Comparison of ENCODE assay signal across 20 mouse cellular contexts in the genomic region with DNA sequence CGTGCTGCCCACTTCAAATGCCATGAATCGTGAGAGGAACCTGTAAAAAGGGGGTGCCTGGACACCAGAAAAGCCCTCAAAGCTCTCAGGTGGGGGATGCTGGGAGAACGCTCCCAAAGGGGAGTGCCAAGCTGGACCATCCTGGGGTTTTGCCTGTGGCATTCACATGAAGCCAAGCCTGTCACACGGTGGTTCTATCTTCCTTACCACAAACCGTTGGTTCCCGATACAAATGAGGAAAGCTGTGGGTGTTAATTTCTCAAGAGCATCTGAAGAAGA. TPM values are rescaled to one million over a fixed set of nuclear protein-coding genes. Genes with fewer than 3 reads are reported as not detected.
DNase-seq lines count a peak whose midpoint lies in the region; TF ChIP-seq lines count a peak whose summit lies in the region.
"Had no signal": no experiment of that assay in that cellular context is flagged by ENCODE, and none has a peak within 500 bp of the region (broad histone marks: within the 10 kb centered on the region; RNA-seq: fewer than 3 reads in every experiment).

No protein-coding gene starts in this region.

- DNase-seq in layer of hippocampus, adult 2 months (ENCODE audit: low spot score in 2 of 2), result no peak
- DNase-seq in layer of hippocampus, adult 11-12 months (ENCODE audit: low spot score), result no peak
- DNase-seq in layer of hippocampus, postnatal 36 days, result peak; percentile 42 to 44
- DNase-seq in layer of hippocampus, adult 9-11 months, result no peak
- DNase-seq: adrenal gland, adult 2 months; adrenal gland, postnatal 10 days; adrenal gland, postnatal 25 days; cerebellum, adult 11 months; cerebellum, adult 18-20 months; cerebellum, adult 8-10 months; cerebellum, adult 9-11 months; cerebellum, postnatal 36 days; embryo, embryonic 11 days had no signal

- TF ChIP-seq CTCF in layer of hippocampus, adult 2 months (conservative IDR thresholded peaks at IDR 0.05), result no peak

- H3K4me3 ChIP-seq in layer of hippocampus, adult 2 months, result no peak overlapping the region
- H3K4me3 ChIP-seq: embryonic facial prominence, embryonic 13.5 days; embryonic facial prominence, embryonic 15.5 days; erythroblast, embryonic 14.5 days; forebrain, embryonic 10.5 days; forebrain, embryonic 12.5 days had no signal

- H3K27ac ChIP-seq in layer of hippocampus, adult 2 months, result peak overlapping the region; percentile 92
- H3K27ac ChIP-seq: embryonic facial prominence, embryonic 13.5 days; embryonic facial prominence, embryonic 15.5 days; forebrain, embryonic 10.5 days; forebrain, embryonic 12.5 days had no signal

RNA-seq across cellular contexts. Expression of gene Npr3, which starts 43.6 kb away (rescaled TPM):
- total RNA-seq in layer of hippocampus, adult 2 months (2021), result 10 to 100 TPM; 15.7 to 17.7 TPM
- total RNA-seq in layer of hippocampus, postnatal 36 days (2021), result 10 to 100 TPM; 15.8 to 18.1 TPM
- total RNA-seq: common myeloid progenitor, adult 5-6 weeks; MEL had no signal

Comparison
In these comparisons a context has a peak if more than half of its experiments do, and no peak if none do; other contexts are left out.
1. DNase-seq: peak in layer of hippocampus, postnatal 36 days (2 of 2); none in layer of hippocampus, adult 2 months (0 of 2), layer of hippocampus, adult 11-12 months (single experiment) and layer of hippocampus, adult 9-11 months (single experiment).